Comparison of ENCODE assay signal across 11 mouse cellular contexts in genomic region chr9:61856686-61857085, GRCm38 (mm10).
"Had no signal": no experiment of that assay in that cellular context is flagged by ENCODE, and none has a peak within 500 bp of the region (broad histone marks: within the 10 kb centered on the region; RNA-seq: fewer than 3 reads in every experiment).

No protein-coding gene starts in this region.

- H3K4me1 ChIP-seq: midbrain, embryonic 15.5 days had no signal

- ATAC-seq: midbrain, embryonic 15.5 days had no signal

- H3K27ac ChIP-seq: limb, embryonic 13.5 days; liver, embryonic 14.5 days; midbrain, embryonic 15.5 days; neural tube, embryonic 12.5 days had no signal

- H3K9ac ChIP-seq: limb, embryonic 13.5 days; liver, embryonic 14.5 days; midbrain, embryonic 15.5 days; neural tube, embryonic 12.5 days had no signal

- DNase-seq: kidney, postnatal 36 days; layer of hippocampus, adult 9-11 months; layer of hippocampus, postnatal 36 days; lung, adult 18-20 months; lung, postnatal 36 days; thymus, adult 18-20 months; thymus, postnatal 14 days had no signal

- H3K4me2 ChIP-seq: limb, embryonic 13.5 days; midbrain, embryonic 15.5 days; neural tube, embryonic 12.5 days had no signal

- H3K9me3 ChIP-seq: limb, embryonic 13.5 days; midbrain, embryonic 15.5 days; neural tube, embryonic 12.5 days had no signal

- H3K36me3 ChIP-seq: limb, embryonic 13.5 days; midbrain, embryonic 15.5 days; neural tube, embryonic 12.5 days had no signal

- H3K4me3 ChIP-seq: limb, embryonic 13.5 days; midbrain, embryonic 15.5 days; neural tube, embryonic 12.5 days had no signal

- H3K27me3 ChIP-seq: midbrain, embryonic 15.5 days had no signal
